ENCODE assay signal across 15 mouse cellular contexts in the genomic region with DNA sequence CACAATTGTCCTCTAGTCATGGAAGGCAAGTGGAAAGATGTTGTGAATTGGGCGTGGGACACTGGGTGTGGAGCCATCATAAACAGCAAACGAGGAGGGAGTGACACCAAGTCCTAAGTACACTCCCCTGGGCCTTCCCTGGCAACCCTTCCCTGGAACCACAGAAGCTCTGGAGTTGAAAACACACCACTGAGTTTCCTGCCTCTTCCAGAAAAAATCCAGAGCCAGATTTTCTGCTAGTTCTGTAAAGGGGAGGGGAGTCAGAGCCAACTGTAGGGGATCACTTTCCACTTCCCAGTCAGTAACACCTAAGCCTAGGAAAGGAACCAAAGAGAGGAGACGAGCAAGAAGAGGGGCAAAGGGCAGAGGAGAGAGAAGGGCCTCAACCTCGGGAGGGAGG. TPM values are rescaled to one million over a fixed set of nuclear protein-coding genes. Genes with fewer than 3 reads are reported as not detected.
DNase-seq lines count a peak whose midpoint lies in the region; ATAC-seq and TF ChIP-seq lines count a peak whose summit lies in the region.
"Had no signal": no experiment of that assay in that cellular context is flagged by ENCODE, and none has a peak within 500 bp of the region (broad histone marks: within the 10 kb centered on the region; RNA-seq: fewer than 3 reads in every experiment).

No protein-coding gene starts in this region.

- no peaks in the 10 kb centered on the region for H3K36me3 ChIP-seq in forebrain, postnatal 0 days (ENCODE audit: insufficient read depth)
- H3K36me3 ChIP-seq in forebrain, embryonic 13.5 days (ENCODE audit: poor library complexity, severe bottlenecking): no peaks in the 10 kb centered on the region
- H3K36me3 ChIP-seq: embryonic facial prominence, embryonic 15.5 days; neural tube, embryonic 13.5 days had no signal

- no peak overlapping the region for H3K4me3 ChIP-seq in forebrain, postnatal 0 days (ENCODE audit: low read depth, low read length)
- no peak overlapping the region for H3K4me3 ChIP-seq in forebrain, embryonic 13.5 days
- no peak overlapping the region for H3K4me3 ChIP-seq in left cerebral cortex, adult 2 months
- H3K4me3 ChIP-seq: embryonic facial prominence, embryonic 15.5 days; neural tube, embryonic 13.5 days had no signal

- H3K4me1 ChIP-seq in forebrain, postnatal 0 days (ENCODE audit: insufficient read depth): no peaks in the 10 kb centered on the region
- no peaks in the 10 kb centered on the region for H3K4me1 ChIP-seq in forebrain, embryonic 13.5 days
- H3K4me1 ChIP-seq: neural tube, embryonic 13.5 days had no signal

- peak; percentile 15 for DNase-seq in forebrain, postnatal 0 days
- no peak for DNase-seq in left cerebral cortex, adult 2 months (ENCODE audit: extremely low spot score in 1 of 2, low spot score in 2 of 2)
- no peak for DNase-seq in left cerebral cortex, adult 11 months (ENCODE audit: low spot score)
- peak; percentile 14 for DNase-seq in brain, embryonic 14.5 days (ENCODE audit: low read depth)
- DNase-seq in heart, postnatal 25 days (ENCODE audit: low spot score): peak; percentile 36
- DNase-seq in thymus, postnatal 4 days: no peak
- DNase-seq in layer of hippocampus, postnatal 36 days: no peak
- DNase-seq: cerebellum, adult 9-10 months had no signal

- 0 out of 2 replicates have a peak, but pooled peaks have one; percentile 16 for ATAC-seq in forebrain, postnatal 0 days
- no peak for ATAC-seq in forebrain, embryonic 13.5 days
- ATAC-seq: forebrain, embryonic 14.5 days had no signal

- TF ChIP-seq CTCF in forebrain, postnatal 0 days (IDR thresholded peaks at IDR 0.05; ENCODE audit: low read depth): no peak
- no peak for TF ChIP-seq CTCF in left cerebral cortex, adult 2 months (IDR thresholded peaks at IDR 0.05)
- TF ChIP-seq CTCF in brain, embryonic 14.5 days (IDR thresholded peaks at IDR 0.05; ENCODE audit: borderline replicate concordance, extremely low read depth, insufficient read depth, insufficient read length): no peak

- no peaks in the 10 kb centered on the region for H3K9me3 ChIP-seq in forebrain, postnatal 0 days (ENCODE audit: low read length)
- H3K9me3 ChIP-seq in forebrain, embryonic 13.5 days (replicated peaks): no peaks in the 10 kb centered on the region
- H3K9me3 ChIP-seq: embryonic facial prominence, embryonic 15.5 days had no signal

- H3K4me2 ChIP-seq in forebrain, postnatal 0 days (ENCODE audit: low read depth): no peak overlapping the region
- no peak overlapping the region for H3K4me2 ChIP-seq in forebrain, embryonic 13.5 days
- H3K4me2 ChIP-seq: embryonic facial prominence, embryonic 15.5 days; liver, embryonic 11.5 days; neural tube, embryonic 13.5 days had no signal

- no peak overlapping the region for H3K9ac ChIP-seq in forebrain, postnatal 0 days
- H3K9ac ChIP-seq in forebrain, embryonic 13.5 days: no peak overlapping the region
- H3K9ac ChIP-seq: embryonic facial prominence, embryonic 15.5 days; neural tube, embryonic 13.5 days had no signal

- no peaks in the 10 kb centered on the region for H3K27me3 ChIP-seq in forebrain, postnatal 0 days (ENCODE audit: insufficient read depth, low read length)
- no peaks in the 10 kb centered on the region for H3K27me3 ChIP-seq in forebrain, embryonic 13.5 days
- H3K27me3 ChIP-seq: embryonic facial prominence, embryonic 15.5 days; neural tube, embryonic 13.5 days had no signal

- WGBS in forebrain, postnatal 0 days: 26% methylated on average over 4 of the region's 4 CpGs
- WGBS in forebrain, embryonic 13.5 days: 29% methylated on average over 4 of the region's 4 CpGs

- no peak for TF ChIP-seq POLR2A in brain, embryonic 14.5 days (IDR thresholded peaks at IDR 0.05; ENCODE audit: borderline replicate concordance, extremely low read depth, insufficient read depth, insufficient read length, poor library complexity, severe bottlenecking)

- intact Hi-C loops in left cerebral cortex, adult 2 months (cut with DNase I): loop anchor here (5.0 kb wide), 1 partner anchor 105 kb away; no protein-coding TSS in a partner anchor
- intact Hi-C loops in heart, postnatal 25 days (cut with DNase I): loop anchor here (5.0 kb wide), 1 partner anchor 105 kb away; no protein-coding TSS in a partner anchor

- no peak overlapping the region for H3K27ac ChIP-seq in forebrain, postnatal 0 days (ENCODE audit: low read depth, low read length)
- no peak overlapping the region for H3K27ac ChIP-seq in forebrain, embryonic 13.5 days
- H3K27ac ChIP-seq in left cerebral cortex, adult 2 months: peak overlapping the region; percentile 55; the same call in 1 of the 2 replicates
- H3K27ac ChIP-seq: embryonic facial prominence, embryonic 15.5 days; neural tube, embryonic 13.5 days had no signal

RNA-seq across cellular contexts. Expression of a gene that starts 17.4 kb away (rescaled TPM):
- total RNA-seq in forebrain, postnatal 0 days (2014; rRNA removed): 8.2 and 12.7 TPM in 2 replicates
- 3.3 and 5.2 TPM in 2 replicates for polyA plus RNA-seq in forebrain, postnatal 0 days (2015; fragmentation: Nextera tagmentation; extraction: Ambion mirVana)
- polyA plus RNA-seq in forebrain, embryonic 13.5 days (2015; fragmentation: Nextera tagmentation; extraction: Ambion mirVana): 11.6 and 12.4 TPM in 2 replicates
- 10 to 100 TPM; 13.8 to 14.1 TPM for total RNA-seq in left cerebral cortex, adult 2 months (2021)
- 16.1 and 16.9 TPM in 2 replicates for polyA plus RNA-seq in brain, embryonic 14.5 days (2012; rRNA removed)
- total RNA-seq in heart, postnatal 25 days (2021): 1 to 10 TPM; 8.2 to 9.8 TPM
- total RNA-seq in layer of hippocampus, postnatal 36 days (2021): 10 to 100 TPM in 1 of 2 experiments, 1 to 10 TPM in 1; 8.1 to 10.1 TPM

RNA-seq across cellular contexts. Expression of a gene that starts 29.0 kb away (rescaled TPM):
- 0.46 and 0.57 TPM in 2 replicates for total RNA-seq in forebrain, postnatal 0 days (2014; rRNA removed)
- 0.36 and 0.74 TPM in 2 replicates for polyA plus RNA-seq in forebrain, postnatal 0 days (2015; fragmentation: Nextera tagmentation; extraction: Ambion mirVana)
- polyA plus RNA-seq in forebrain, embryonic 13.5 days (2015; fragmentation: Nextera tagmentation; extraction: Ambion mirVana): 0.32 and 0.37 TPM in 2 replicates
- total RNA-seq in left cerebral cortex, adult 2 months (2021): under 1 TPM; 0.16 TPM
- 0.15 and 0.23 TPM in 2 replicates for polyA plus RNA-seq in brain, embryonic 14.5 days (2012; rRNA removed)
- total RNA-seq in heart, postnatal 25 days (2021): under 1 TPM; 0.16 to 0.31 TPM
- under 1 TPM in 1 of 2 experiments, not detected in 1; 0.33 TPM for total RNA-seq in layer of hippocampus, postnatal 36 days (2021)
- total RNA-seq: adrenal gland, adult 18-20 months; granulocyte monocyte progenitor cell, adult 5-6 weeks had no signal

Comparison
In these comparisons a context has a peak if more than half of its experiments do, and no peak if none do; other contexts are left out.
1. DNase-seq: peak in forebrain, postnatal 0 days (single experiment), brain, embryonic 14.5 days (single experiment) and heart, postnatal 25 days (single experiment); none in left cerebral cortex, adult 2 months (0 of 2), left cerebral cortex, adult 11 months (single experiment), thymus, postnatal 4 days (single experiment) and layer of hippocampus, postnatal 36 days (0 of 2).